Mouse (Mus musculus): ENCODE data around the gene Slc19a2. TPM values are rescaled to one million over a fixed set of nuclear protein-coding genes. Genes with fewer than 3 reads are reported as not detected.

Gene Slc19a2
- polyA plus RNA-seq, 1 experiment from 2014 or later = 26.0 TPM

DNA sequence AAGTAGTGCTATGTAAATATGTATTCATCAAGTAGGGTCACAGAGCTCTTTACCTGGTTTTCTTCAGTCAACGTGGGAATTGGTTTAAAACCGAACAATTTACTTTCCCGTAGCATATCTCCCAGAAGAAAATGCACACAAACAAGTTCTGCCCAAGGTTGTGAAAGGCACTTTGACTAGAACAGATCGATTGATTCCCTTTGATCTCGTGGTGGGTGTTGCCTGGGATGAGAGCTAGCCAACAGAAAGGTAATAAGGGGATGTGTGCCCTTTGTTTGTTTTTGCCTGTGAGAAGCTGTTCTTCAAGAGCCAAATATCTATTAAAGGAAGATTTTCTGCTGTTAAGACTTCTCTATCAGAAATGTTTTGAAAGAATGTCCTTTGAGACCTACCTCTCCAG, 3.7 kb downstream of the Slc19a2 start:
- H3K9ac ChIP-seq = no peak overlapping the region
- no peak for ATAC-seq (ENCODE audit: insufficient read depth)
- H3K4me1 ChIP-seq (replicated peaks) = peaks cover 58% of the 10 kb centered on the region
- no peak overlapping the region for H3K4me3 ChIP-seq (replicated peaks)
- H3K36me3 ChIP-seq (replicated peaks) = peaks cover 13% of the 10 kb centered on the region
- no peaks in the 10 kb centered on the region for H3K27me3 ChIP-seq
- no peak overlapping the region for H3K27ac ChIP-seq (replicated peaks)
- no peaks in the 10 kb centered on the region for H3K9me3 ChIP-seq (replicated peaks)
- 55% methylated on average over 5 of the region's 5 CpGs for WGBS (ENCODE audit: insufficient replicate concordance)
- 0 out of 2 replicates have a peak overlapping the region, but pooled peaks have one; percentile 1 for H3K4me2 ChIP-seq

- H3K4me2 ChIP-seq = no peak overlapping the region
- ATAC-seq (ENCODE audit: insufficient read depth) = no peak
- H3K4me1 ChIP-seq (replicated peaks) = peaks cover 45% of the 10 kb centered on the region
Measured at GRCm38 (mm10) chr1:164254836-164255235, 6.0 kb downstream of the Slc19a2 start.

DNA sequence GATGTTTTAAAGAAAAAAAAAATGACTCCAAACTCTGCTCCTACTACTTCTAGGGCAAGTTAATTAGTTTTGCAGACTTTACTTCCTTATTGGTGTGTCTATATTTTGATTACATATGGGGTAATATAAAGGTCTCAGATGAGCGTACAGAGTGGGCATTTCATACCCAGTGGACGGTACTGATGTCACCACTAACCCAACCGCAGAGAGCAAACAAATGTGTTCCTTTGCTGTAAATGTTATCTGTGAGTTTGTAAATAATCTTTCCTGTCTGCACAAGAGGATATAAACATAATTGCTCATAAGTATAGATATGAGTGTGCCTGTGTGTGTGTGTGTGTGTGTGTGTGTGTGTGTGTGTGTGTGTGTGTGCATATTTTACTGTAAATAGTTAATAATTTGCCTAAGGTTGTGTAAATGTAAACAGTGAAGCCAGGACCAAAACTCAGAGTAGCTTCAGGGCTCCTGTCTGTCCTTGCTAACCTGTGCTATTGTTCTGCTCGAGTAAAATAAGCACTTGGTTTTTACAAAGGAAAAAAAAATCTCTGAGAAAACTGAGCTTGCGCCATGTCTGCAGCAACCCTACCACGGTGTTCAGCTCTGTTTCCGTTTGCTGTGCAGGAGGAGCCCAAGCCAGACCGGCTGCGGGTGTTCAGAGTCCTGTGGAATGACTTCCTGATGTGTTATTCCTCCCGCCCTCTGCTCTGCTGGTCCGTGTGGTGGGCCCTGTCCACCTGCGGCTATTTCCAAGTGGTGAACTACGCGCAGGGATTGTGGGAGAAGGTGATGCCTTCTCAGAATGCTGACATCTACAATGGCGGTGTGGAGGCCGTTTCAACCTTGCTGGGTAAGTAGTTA, 11.6 kb downstream of the Slc19a2 start:
- H3K27me3 ChIP-seq = no peaks in the 10 kb centered on the region
- H3K4me2 ChIP-seq = no peak overlapping the region
- no peak overlapping the region for H3K4me3 ChIP-seq (replicated peaks)
- no peaks in the 10 kb centered on the region for H3K9me3 ChIP-seq (replicated peaks)
- WGBS (ENCODE audit: insufficient replicate concordance) = 71% methylated on average over 16 of the region's 16 CpGs
- no peak overlapping the region for H3K9ac ChIP-seq
- H3K4me1 ChIP-seq (replicated peaks) = 0 out of 2 replicates have a peak, but pooled peaks cover 4% of the 10 kb centered on the region
- H3K36me3 ChIP-seq (replicated peaks) = peaks cover 51% of the 10 kb centered on the region
- H3K27ac ChIP-seq (replicated peaks) = no peak overlapping the region
- ATAC-seq (ENCODE audit: insufficient read depth) = 0 out of 2 replicates have a peak, but pooled peaks have one; percentile 26

More at GRCm38 (mm10) chr1:164254836-164255235, 6.0 kb downstream of the Slc19a2 start:
- Histone ChIP-seq H3K4me3 (replicated peaks) (no peak overlapping the region), H3K36me3 (replicated peaks) (peaks cover 19% of the 10 kb centered on the region), H3K9me3 (replicated peaks) (no peaks in the 10 kb centered on the region), H3K9ac (no peak overlapping the region), H3K27ac (replicated peaks) (no peak overlapping the region), H3K27me3 (no peaks in the 10 kb centered on the region)
- WGBS (ENCODE audit: insufficient replicate concordance) = 30% methylated on average over 3 of the region's 3 CpGs

DNA sequence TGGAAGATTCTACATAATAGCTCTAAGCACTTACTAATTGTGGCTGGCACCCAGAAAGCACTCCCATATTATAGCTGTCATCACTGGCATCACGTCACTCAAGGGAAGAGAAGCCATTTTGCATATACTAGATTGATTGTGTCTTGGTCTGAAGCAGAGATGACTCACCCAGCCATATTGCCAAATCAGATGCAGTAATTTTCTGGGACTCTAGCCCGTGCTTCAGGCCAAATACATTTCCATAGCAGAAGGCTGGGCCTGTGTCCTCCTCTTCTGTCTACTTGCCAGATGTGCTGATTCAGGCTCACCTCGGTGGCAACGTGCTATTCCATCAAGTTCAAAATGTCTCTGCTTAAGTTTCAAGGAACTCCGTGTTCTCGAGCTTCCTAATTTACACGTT, 12.7 kb downstream of the Slc19a2 start:
- H3K4me2 ChIP-seq = no peak overlapping the region
- 0 out of 2 replicates have a peak, but pooled peaks cover 4% of the 10 kb centered on the region for H3K4me1 ChIP-seq (replicated peaks)
- H3K36me3 ChIP-seq (replicated peaks) = peaks cover 51% of the 10 kb centered on the region
- 85% methylated on average over 7 of the region's 7 CpGs for WGBS (ENCODE audit: insufficient replicate concordance)
- no peaks in the 10 kb centered on the region for H3K9me3 ChIP-seq (replicated peaks)
- H3K9ac ChIP-seq = no peak overlapping the region
- no peak overlapping the region for H3K27ac ChIP-seq (replicated peaks)
- no peak for ATAC-seq (ENCODE audit: insufficient read depth)
- H3K27me3 ChIP-seq = no peaks in the 10 kb centered on the region
- no peak overlapping the region for H3K4me3 ChIP-seq (replicated peaks)

DNA sequence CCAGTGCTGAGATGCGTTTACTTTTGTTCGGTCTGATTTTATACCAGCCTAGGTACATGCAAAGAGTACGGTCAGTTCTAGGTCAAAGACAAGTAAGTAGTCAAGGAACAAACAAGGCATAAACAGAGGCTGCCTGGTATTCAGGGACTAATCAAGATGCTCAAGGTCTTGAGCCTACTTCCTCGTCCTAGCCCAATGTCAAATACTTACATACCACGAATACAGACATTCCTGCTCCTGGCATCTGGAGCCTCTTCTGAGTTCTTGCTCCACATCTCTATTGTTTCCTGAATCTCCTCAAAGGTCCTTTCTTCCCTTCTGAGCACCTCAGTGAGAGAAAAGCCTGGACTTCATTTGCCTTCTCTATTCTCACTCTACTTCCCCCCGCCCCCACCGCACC, 22.1 kb downstream of the Slc19a2 start:
- 79% methylated on average over 7 of the region's 7 CpGs for WGBS (ENCODE audit: insufficient replicate concordance)
- Histone ChIP-seq H3K36me3 (replicated peaks) (0 out of 2 replicates have a peak, but pooled peaks cover 2% of the 10 kb centered on the region), H3K4me1 (replicated peaks) (peaks cover 7% of the 10 kb centered on the region), H3K4me3 (replicated peaks) (no peak overlapping the region), H3K9me3 (replicated peaks) (no peaks in the 10 kb centered on the region), H3K4me2 (no peak overlapping the region), H3K9ac (no peak overlapping the region), H3K27me3 (no peaks in the 10 kb centered on the region), H3K27ac (replicated peaks) (no peak overlapping the region)
- no peak for ATAC-seq (ENCODE audit: insufficient read depth)

GRCm38 (mm10) chr1:164273659-164274058, 24.8 kb downstream of the Slc19a2 start:
- Histone ChIP-seq H3K4me3 (replicated peaks) (no peak overlapping the region), H3K9ac (no peak overlapping the region), H3K36me3 (replicated peaks) (no peaks in the 10 kb centered on the region), H3K4me2 (no peak overlapping the region), H3K4me1 (replicated peaks) (peaks cover 8% of the 10 kb centered on the region), H3K9me3 (replicated peaks) (no peaks in the 10 kb centered on the region), H3K27ac (replicated peaks) (no peak overlapping the region), H3K27me3 (no peaks in the 10 kb centered on the region)
- 71% methylated on average over 6 of the region's 6 CpGs for WGBS (ENCODE audit: insufficient replicate concordance)
- no peak for ATAC-seq (ENCODE audit: insufficient read depth)

DNA sequence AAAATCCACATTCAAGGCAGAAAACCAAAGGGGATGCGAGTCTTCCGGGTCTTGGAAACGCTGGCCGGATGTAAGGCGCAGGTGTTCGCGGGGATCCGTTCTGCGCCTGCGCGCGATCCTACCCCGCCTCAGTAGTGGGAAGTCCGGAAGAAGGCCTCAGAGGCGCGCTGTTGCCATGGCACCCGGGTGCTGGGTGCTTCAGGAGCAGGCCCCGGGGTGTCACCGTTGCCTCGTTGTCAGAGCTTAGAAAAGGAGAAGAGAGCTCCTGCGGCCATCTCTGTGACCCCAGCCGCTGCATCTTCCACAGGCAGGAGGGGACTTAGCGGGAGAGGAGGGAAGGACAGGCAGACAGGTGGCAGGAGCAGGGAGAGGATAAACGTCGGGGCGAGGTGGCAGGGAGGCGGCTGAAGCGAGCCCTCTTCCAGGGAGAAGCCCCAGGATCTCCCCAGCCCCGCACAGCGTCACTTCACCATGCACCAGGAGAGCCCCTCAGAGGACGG, 26.7 kb downstream of the Slc19a2 start, which contains the start of gene Ccdc181:
TSS of gene Ccdc181 (plus strand) at position 131 of the 500 bp plus-strand sequence.
- Histone ChIP-seq H3K4me3 (replicated peaks) (peak within 1 kb of the TSS; percentile 70), H3K4me2 (peak within 1 kb of the TSS; percentile 91), H3K4me1 (replicated peaks) (peaks cover 8% of the 10 kb centered on the region), H3K27ac (replicated peaks) (peak within 1 kb of the TSS; percentile 55), H3K9ac (peak within 1 kb of the TSS; percentile 64), H3K9me3 (replicated peaks) (no peaks in the 10 kb centered on the region), H3K27me3 (no peaks in the 10 kb centered on the region), H3K36me3 (replicated peaks) (no peaks in the 10 kb centered on the region)
- ATAC-seq (ENCODE audit: insufficient read depth) = peak; percentile 100
- under 1% methylated on average over 31 of the region's 31 CpGs for WGBS (ENCODE audit: insufficient replicate concordance)

GRCm38 (mm10) chr1:164276552-164276951, 27.7 kb downstream of the Slc19a2 start:
- H3K9me3 ChIP-seq (replicated peaks) = no peaks in the 10 kb centered on the region
- 81% methylated on average over 3 of the region's 3 CpGs for WGBS (ENCODE audit: insufficient replicate concordance)
- peaks cover 8% of the 10 kb centered on the region for H3K4me1 ChIP-seq (replicated peaks)
- no peak overlapping the region for H3K4me3 ChIP-seq (replicated peaks)
- H3K9ac ChIP-seq = no peak overlapping the region
- no peak overlapping the region for H3K27ac ChIP-seq (replicated peaks)
- no peak overlapping the region for H3K4me2 ChIP-seq
- ATAC-seq (ENCODE audit: insufficient read depth) = no peak
- H3K36me3 ChIP-seq (replicated peaks) = no peaks in the 10 kb centered on the region
- H3K27me3 ChIP-seq = no peaks in the 10 kb centered on the region

GRCm38 (mm10) chr1:164279332-164279731, 30.5 kb downstream of the Slc19a2 start:
- 73% methylated on average over 4 of the region's 4 CpGs for WGBS (ENCODE audit: insufficient replicate concordance)

GRCm38 (mm10) chr1:164284007-164284406, 35.2 kb downstream of the Slc19a2 start:
- H3K4me3 ChIP-seq (replicated peaks) = no peak overlapping the region
- ATAC-seq (ENCODE audit: insufficient read depth) = no peak
- H3K4me1 ChIP-seq (replicated peaks) = no peaks in the 10 kb centered on the region
- no peaks in the 10 kb centered on the region for H3K36me3 ChIP-seq (replicated peaks)
- no peak overlapping the region for H3K9ac ChIP-seq
- H3K27ac ChIP-seq (replicated peaks) = no peak overlapping the region
- WGBS (ENCODE audit: insufficient replicate concordance) = 75% methylated on average over 3 of the region's 3 CpGs
- no peak overlapping the region for H3K4me2 ChIP-seq
- H3K9me3 ChIP-seq (replicated peaks) = no peaks in the 10 kb centered on the region
- H3K27me3 ChIP-seq = no peaks in the 10 kb centered on the region

More at GRCm38 (mm10) chr1:164279332-164279731, 30.5 kb downstream of the Slc19a2 start:
- Histone ChIP-seq H3K4me3 (replicated peaks) (no peak overlapping the region), H3K27ac (replicated peaks) (no peak overlapping the region), H3K36me3 (replicated peaks) (no peaks in the 10 kb centered on the region), H3K27me3 (no peaks in the 10 kb centered on the region), H3K4me2 (no peak overlapping the region), H3K9ac (no peak overlapping the region), H3K9me3 (replicated peaks) (no peaks in the 10 kb centered on the region), H3K4me1 (replicated peaks) (peaks cover 8% of the 10 kb centered on the region)
- ATAC-seq (ENCODE audit: insufficient read depth) = no peak

DNA sequence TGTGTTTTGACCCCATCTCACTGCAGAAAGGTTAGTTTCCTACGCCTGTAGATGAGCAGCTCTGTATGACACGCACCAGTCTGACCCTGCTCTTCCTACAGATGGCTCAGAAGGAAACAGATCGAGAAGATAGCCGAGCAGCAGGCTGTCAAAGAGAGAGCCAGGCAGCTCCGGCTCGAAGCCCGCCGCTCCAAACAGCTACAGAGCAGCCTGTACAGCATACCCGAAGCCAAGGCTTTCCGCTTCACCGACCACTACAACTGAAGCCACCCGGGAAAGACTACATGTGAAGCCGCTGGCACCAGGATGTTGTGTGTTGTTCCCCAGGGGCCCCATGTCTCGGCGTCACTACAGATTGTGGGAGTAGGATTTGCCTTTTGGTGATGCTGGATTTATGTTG, 38.6 kb downstream of the Slc19a2 start:
- no peak overlapping the region for H3K4me2 ChIP-seq

More for the DNA sequence above, 38.6 kb downstream of the Slc19a2 start:
- no peak overlapping the region for H3K9ac ChIP-seq
- H3K27ac ChIP-seq (replicated peaks) = no peak overlapping the region
- 50% methylated on average over 15 of the region's 15 CpGs for WGBS (ENCODE audit: insufficient replicate concordance)
- no peaks in the 10 kb centered on the region for H3K9me3 ChIP-seq (replicated peaks)
- peaks cover 16% of the 10 kb centered on the region for H3K36me3 ChIP-seq (replicated peaks)
- H3K4me1 ChIP-seq (replicated peaks) = no peaks in the 10 kb centered on the region
- no peaks in the 10 kb centered on the region for H3K27me3 ChIP-seq
- no peak for ATAC-seq (ENCODE audit: insufficient read depth)
- H3K4me3 ChIP-seq (replicated peaks) = no peak overlapping the region
